19 mouse cellular contexts compared by ENCODE assay signal in the genomic region with DNA sequence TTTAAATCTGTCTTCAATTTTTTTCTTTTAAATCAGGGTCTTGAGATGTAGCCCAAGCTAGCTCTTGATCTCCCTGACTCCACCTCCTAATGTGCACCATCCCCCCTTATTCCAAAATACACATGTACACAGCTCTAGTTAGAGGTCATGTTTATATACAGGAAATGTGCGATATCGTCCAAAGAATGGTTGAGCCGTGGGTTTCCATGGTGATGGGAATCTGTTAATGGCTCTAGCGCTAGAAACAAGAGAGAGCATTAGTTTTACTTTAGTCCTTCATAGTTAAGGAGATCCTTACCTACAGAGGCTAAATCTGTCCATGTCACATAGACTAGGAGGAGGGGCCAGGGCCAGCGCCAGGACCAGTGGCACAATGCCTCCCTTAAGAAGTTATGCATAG. TPM values are rescaled to one million over a fixed set of nuclear protein-coding genes. Genes with fewer than 3 reads are reported as not detected.
"Had no signal": no experiment of that assay in that cellular context is flagged by ENCODE, and none has a peak within 500 bp of the region (broad histone marks: within the 10 kb centered on the region; RNA-seq: fewer than 3 reads in every experiment).

No protein-coding gene starts in this region.

- H3K36me3 ChIP-seq: liver, embryonic 15.5 days; midbrain, embryonic 15.5 days; neural tube, embryonic 13.5 days; stomach, embryonic 15.5 days had no signal

- H3K9ac ChIP-seq: liver, embryonic 15.5 days; midbrain, embryonic 15.5 days; neural tube, embryonic 13.5 days; stomach, embryonic 15.5 days had no signal

- H3K4me3 ChIP-seq: liver, embryonic 15.5 days; midbrain, embryonic 15.5 days; neural tube, embryonic 13.5 days; stomach, embryonic 15.5 days had no signal

- H3K27ac ChIP-seq: liver, embryonic 15.5 days; midbrain, embryonic 15.5 days; neural tube, embryonic 13.5 days; stomach, embryonic 15.5 days had no signal

- DNase-seq: kidney, adult 8-10 months; kidney, postnatal 36 days; left cerebral cortex, postnatal 4 days; lung, postnatal 10 days; retina, postnatal 1 day; right cerebral cortex, postnatal 4 days; spleen, adult 18-20 months; thymus, postnatal 4 days had no signal

- H3K4me2 ChIP-seq: liver, embryonic 11.5 days; liver, embryonic 15.5 days; midbrain, embryonic 15.5 days; neural tube, embryonic 13.5 days; stomach, embryonic 15.5 days had no signal

- H3K9me3 ChIP-seq: liver, embryonic 15.5 days; midbrain, embryonic 15.5 days; neural tube, embryonic 13.5 days; stomach, embryonic 15.5 days had no signal

- ATAC-seq: intestine, postnatal 0 days had no signal

- H3K27me3 ChIP-seq: liver, embryonic 15.5 days; midbrain, embryonic 15.5 days; neural tube, embryonic 13.5 days; stomach, embryonic 15.5 days had no signal

RNA-seq across cellular contexts. Expression of a gene that starts 51.8 kb away (rescaled TPM):
- total RNA-seq: monocyte, adult 5-6 weeks had no signal
- polyA plus RNA-seq: kidney, embryonic 16.5 days; liver, embryonic 11.5 days; neural tube, embryonic 13.5 days had no signal

RNA-seq across cellular contexts. Expression of a gene that starts 52.4 kb away (rescaled TPM):
- total RNA-seq: left cerebral cortex, postnatal 10 days; left cerebral cortex, postnatal 4 days; megakaryocyte progenitor cell, adult 5-6 weeks had no signal
- polyA plus RNA-seq: intestine, postnatal 0 days; kidney, embryonic 16.5 days; limb, embryonic 14.5 days; liver, embryonic 11.5 days; liver, embryonic 15.5 days; midbrain, embryonic 15.5 days; neural tube, embryonic 13.5 days; stomach, embryonic 15.5 days had no signal
